Comparison of ENCODE assay signal across 9 mouse cellular contexts in the genomic region with DNA sequence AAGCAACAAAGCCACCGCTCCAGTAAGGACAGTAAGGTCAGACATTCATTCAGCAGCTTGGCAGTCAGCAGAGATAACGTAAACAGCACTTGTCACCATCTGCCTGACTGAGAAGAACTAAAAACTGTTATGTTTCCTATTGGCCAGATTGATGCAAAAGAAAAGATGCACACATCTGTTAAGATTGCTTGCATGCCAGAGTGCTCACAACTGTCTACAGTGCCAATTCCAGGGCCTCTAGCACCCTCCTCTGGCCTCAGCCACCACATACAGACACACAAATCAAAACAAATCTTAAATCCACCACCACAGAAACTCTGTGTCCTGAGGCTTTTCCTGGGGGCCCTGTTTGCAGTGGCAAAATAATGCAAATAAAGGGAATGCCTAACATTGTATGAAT. TPM values are rescaled to one million over a fixed set of nuclear protein-coding genes. Genes with fewer than 3 reads are reported as not detected.
DNase-seq lines count a peak whose midpoint lies in the region; ATAC-seq and TF ChIP-seq lines count a peak whose summit lies in the region.
"Had no signal": no experiment of that assay in that cellular context is flagged by ENCODE, and none has a peak within 500 bp of the region (broad histone marks: within the 10 kb centered on the region; RNA-seq: fewer than 3 reads in every experiment).

No protein-coding gene starts in this region.

- H3K4me3 ChIP-seq in kidney, embryonic 16.5 days (ENCODE audit: low read length) = no peak overlapping the region
- H3K4me3 ChIP-seq in bone marrow, adult 2 months (replicated peaks; ENCODE audit: control insufficient read depth, low read depth, low read length) = no peak overlapping the region
- H3K4me3 ChIP-seq in hindbrain, embryonic 10.5 days = no peak overlapping the region

- H3K9ac ChIP-seq in kidney, embryonic 16.5 days (replicated peaks; ENCODE audit: low read length) = no peak overlapping the region

- TF ChIP-seq POLR2A in bone marrow, adult 2 months (IDR thresholded peaks at IDR 0.05; ENCODE audit: borderline replicate concordance, control insufficient read depth, low read depth, low read length) = no peak

- no peak overlapping the region for H3K4me2 ChIP-seq in kidney, embryonic 16.5 days (replicated peaks; ENCODE audit: low read depth, low read length)

- H3K9me3 ChIP-seq in kidney, embryonic 16.5 days (ENCODE audit: low read length) = no peaks in the 10 kb centered on the region
- H3K9me3 ChIP-seq in hindbrain, embryonic 10.5 days = no peaks in the 10 kb centered on the region

- H3K4me1 ChIP-seq in kidney, embryonic 16.5 days (ENCODE audit: insufficient read depth, low read length) = no peaks in the 10 kb centered on the region
- no peaks in the 10 kb centered on the region for H3K4me1 ChIP-seq in bone marrow, adult 2 months (ENCODE audit: control insufficient read depth, insufficient read depth, low read length)
- H3K4me1 ChIP-seq in hindbrain, embryonic 10.5 days (replicated peaks) = no peaks in the 10 kb centered on the region

- H3K27ac ChIP-seq in kidney, embryonic 16.5 days (ENCODE audit: low read length) = no peak overlapping the region
- H3K27ac ChIP-seq in bone marrow, adult 2 months (ENCODE audit: control insufficient read depth, insufficient read depth, low read depth, low read length, poor library complexity) = no peak overlapping the region
- no peak overlapping the region for H3K27ac ChIP-seq in hindbrain, embryonic 10.5 days

- 81% methylated on average over 2 of the region's 2 CpGs for WGBS in kidney, embryonic 16.5 days
- 85% methylated on average over 2 of the region's 2 CpGs for WGBS in bone marrow, adult 2 months
- WGBS in hindbrain, embryonic 10.5 days = 85% methylated on average over 2 of the region's 2 CpGs

- TF ChIP-seq CTCF in bone marrow, adult 2 months (IDR thresholded peaks at IDR 0.05; ENCODE audit: control insufficient read depth, insufficient read depth, low read length) = peak; percentile 31; the same call in 1 of the 2 replicates

- no peak for ATAC-seq in kidney, embryonic 16.5 days (ENCODE audit: low FRiP score, low TSS enrichment)

- DNase-seq in kidney, postnatal 4 days = peak; percentile 8 to 38
- peak; percentile 44 for DNase-seq in thymus, postnatal 4 days
- DNase-seq in thymus, adult 18-20 months = no peak
- peak; percentile 13 for DNase-seq in telencephalon, adult 2 months (ENCODE audit: low read depth, low spot score)
- no peak for DNase-seq in layer of hippocampus, adult 9-11 months
- no peak for DNase-seq in hindbrain, embryonic 10.5 days (ENCODE audit: low spot score)
- DNase-seq: cerebellum, adult 9-10 months had no signal

- H3K27me3 ChIP-seq in kidney, embryonic 16.5 days (ENCODE audit: insufficient read depth, low read length) = no peaks in the 10 kb centered on the region
- H3K27me3 ChIP-seq in hindbrain, embryonic 10.5 days (ENCODE audit: insufficient read depth, poor library complexity, severe bottlenecking) = no peaks in the 10 kb centered on the region

- no peaks in the 10 kb centered on the region for H3K36me3 ChIP-seq in kidney, embryonic 16.5 days (ENCODE audit: insufficient read depth, low read length)
- H3K36me3 ChIP-seq in hindbrain, embryonic 10.5 days = no peaks in the 10 kb centered on the region

RNA-seq across cellular contexts. Expression of gene Arhgef33, which starts 25.2 kb away (rescaled TPM):
- polyA plus RNA-seq in kidney, embryonic 16.5 days (2015; fragmentation: Nextera tagmentation; extraction: Ambion mirVana) = 0.55 and 0.92 TPM in 2 replicates
- not detected in 2 replicates for polyA plus RNA-seq in bone marrow, adult 2 months (2011; ENCODE audit: insufficient read depth, insufficient read length, low replicate concordance, missing spikeins)
- polyA plus RNA-seq in hindbrain, embryonic 10.5 days (2016; fragmentation: Nextera tagmentation; extraction: Ambion mirVana) = 0.43 and 1.7 TPM in 2 replicates

RNA-seq across cellular contexts. Expression of gene Gm10190, which starts 41.0 kb away (rescaled TPM):
- 1.1 TPM in 2 replicates for polyA plus RNA-seq in kidney, embryonic 16.5 days (2015; fragmentation: Nextera tagmentation; extraction: Ambion mirVana)
- not detected in 2 replicates for polyA plus RNA-seq in bone marrow, adult 2 months (2011; ENCODE audit: insufficient read depth, insufficient read length, low replicate concordance, missing spikeins)
- 0.68 TPM in 1 of 2 replicates, not detected in the other for polyA plus RNA-seq in hindbrain, embryonic 10.5 days (2016; fragmentation: Nextera tagmentation; extraction: Ambion mirVana)

RNA-seq across cellular contexts. Expression of gene Dhx57, which starts 42.1 kb away (rescaled TPM):
- polyA plus RNA-seq in kidney, embryonic 16.5 days (2015; fragmentation: Nextera tagmentation; extraction: Ambion mirVana) = 15.4 and 15.9 TPM in 2 replicates
- polyA plus RNA-seq in bone marrow, adult 2 months (2011; ENCODE audit: insufficient read depth, insufficient read length, low replicate concordance, missing spikeins) = 6.5 and 12.3 TPM in 2 replicates
- 17.0 and 20.3 TPM in 2 replicates for polyA plus RNA-seq in hindbrain, embryonic 10.5 days (2016; fragmentation: Nextera tagmentation; extraction: Ambion mirVana)

RNA-seq across cellular contexts. Expression of gene Morn2, which starts 42.4 kb away (rescaled TPM):
- 38.9 and 39.7 TPM in 2 replicates for polyA plus RNA-seq in kidney, embryonic 16.5 days (2015; fragmentation: Nextera tagmentation; extraction: Ambion mirVana)
- polyA plus RNA-seq in bone marrow, adult 2 months (2011; ENCODE audit: insufficient read depth, insufficient read length, low replicate concordance, missing spikeins) = 5.6 and 6.4 TPM in 2 replicates
- 28.0 and 34.5 TPM in 2 replicates for polyA plus RNA-seq in hindbrain, embryonic 10.5 days (2016; fragmentation: Nextera tagmentation; extraction: Ambion mirVana)

Comparison
In these comparisons a context has a peak if more than half of its experiments do, and no peak if none do; other contexts are left out.
1. DNase-seq: peak in kidney, postnatal 4 days (2 of 2), thymus, postnatal 4 days (single experiment) and telencephalon, adult 2 months (single experiment); none in thymus, adult 18-20 months (0 of 2), layer of hippocampus, adult 9-11 months (single experiment) and hindbrain, embryonic 10.5 days (single experiment).